Mouse (Mus musculus): ENCODE measurements at regions not wholly inside any gene's neighbourhood (a gene's known extent, or its start where the extent isn't known, plus 50 kb on each side); places are given as distances from the start of the nearest gene placed in this dataset.

- no peak for TF ChIP-seq CTCF (conservative IDR thresholded peaks at IDR 0.05 in 1 of 2, IDR thresholded peaks at IDR 0.05 in 1 of 2; ENCODE audit: low read depth in 2 of 2, low read length in 2 of 2)
- TF ChIP-seq GABPA (IDR thresholded peaks at IDR 0.05; ENCODE audit: insufficient replicate concordance, low read depth, low read length) = no peak
Observed at GRCm38 (mm10) chr4:142860441-142860840, 352.4 kb downstream of the Prdm2 start.

Measured in CH12.LX (cell line).